ENCODE assay signal across 8 mouse cellular contexts in the genomic region with DNA sequence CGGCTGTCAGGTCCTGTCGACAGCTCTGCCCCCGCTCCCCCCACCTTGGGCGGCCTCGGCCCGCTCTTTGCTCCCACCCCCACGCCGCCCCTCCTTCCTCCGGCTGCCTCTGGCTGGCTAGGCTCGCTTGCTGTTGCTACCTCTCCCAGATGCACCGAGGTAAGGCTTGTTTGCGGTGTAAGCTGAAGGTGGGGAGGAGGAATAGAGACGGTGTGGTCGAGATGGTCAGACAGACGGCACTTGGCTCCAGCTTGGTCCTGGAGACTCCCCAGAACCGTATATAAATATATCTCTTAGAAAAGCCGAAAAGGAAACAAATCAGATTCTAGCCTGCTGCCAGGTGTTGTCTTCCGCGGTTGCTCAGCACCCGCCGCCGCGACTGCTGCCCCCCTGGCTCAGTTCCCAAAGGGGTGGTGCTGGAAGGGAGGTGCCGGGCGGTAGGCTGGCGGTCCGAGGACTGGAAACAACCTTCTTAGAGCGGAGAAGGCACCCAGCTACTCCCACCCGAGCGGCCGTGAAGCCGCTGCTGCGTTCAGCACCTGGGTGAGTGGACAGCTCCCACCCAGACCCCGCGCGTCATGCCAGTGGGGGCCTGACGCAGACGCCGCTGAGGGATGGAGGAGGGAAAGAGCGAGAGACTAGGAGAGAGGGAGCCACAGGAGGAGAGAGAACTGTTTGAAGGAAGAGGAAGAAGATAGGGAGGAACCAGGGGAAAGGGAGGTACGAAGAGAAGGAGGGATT. TPM values are rescaled to one million over a fixed set of nuclear protein-coding genes. Genes with fewer than 3 reads are reported as not detected.
DNase-seq lines count a peak whose midpoint lies in the region; TF ChIP-seq lines count a peak whose summit lies in the region.

A gene (minus strand): TSS at position 320 of the 741 bp plus-strand sequence.

- no peaks in the 10 kb centered on the region for H3K36me3 ChIP-seq in forebrain, embryonic 10.5 days (replicated peaks)

- peak; percentile 38 for DNase-seq in B cell, adult 2 months
- DNase-seq in adrenal gland, postnatal 4 days (ENCODE audit: low spot score in 2 of 2) = peak; percentile 47 to 51
- DNase-seq in forebrain, embryonic 10.5 days (ENCODE audit: extremely low spot score, low spot score) = peak; percentile 76
- DNase-seq in heart, postnatal 4 days = peak; percentile 90
- DNase-seq in layer of hippocampus, adult 2 months (ENCODE audit: low spot score in 2 of 2) = peak; percentile 74 to 80
- DNase-seq in lung, adult 2 months = peak; percentile 43
- peak; percentile 55 for DNase-seq in ovary, adult 18-20 months (ENCODE audit: low spot score)
- DNase-seq in urinary bladder, adult 18-20 months (ENCODE audit: low spot score in 2 of 2) = peak; percentile 2 to 39

- WGBS in forebrain, embryonic 10.5 days = 1% methylated on average over 41 of the region's 41 CpGs
- WGBS in lung, adult 2 months = under 1% methylated on average over 40 of the region's 41 CpGs

- H3K9me3 ChIP-seq in forebrain, embryonic 10.5 days = no peaks in the 10 kb centered on the region

- H3K4me3 ChIP-seq in forebrain, embryonic 10.5 days = peak within 1 kb of the TSS; percentile 52
- H3K4me3 ChIP-seq in layer of hippocampus, adult 2 months = peak within 1 kb of the TSS; percentile 79
- peak within 1 kb of the TSS; percentile 24 for H3K4me3 ChIP-seq in lung, adult 2 months (replicated peaks; ENCODE audit: extremely low read depth, low read depth, low read length)

- no peak for TF ChIP-seq CTCF in layer of hippocampus, adult 2 months (conservative IDR thresholded peaks at IDR 0.05)
- TF ChIP-seq CTCF in lung, adult 2 months (IDR thresholded peaks at IDR 0.05; ENCODE audit: insufficient read depth, low read length) = no peak

- peaks cover 19% of the 10 kb centered on the region for H3K4me1 ChIP-seq in forebrain, embryonic 10.5 days
- H3K4me1 ChIP-seq in lung, adult 2 months (ENCODE audit: control insufficient read depth, insufficient read depth, low read length) = no peaks in the 10 kb centered on the region

- no peak within 1 kb of the TSS for H3K27ac ChIP-seq in forebrain, embryonic 10.5 days
- H3K27ac ChIP-seq in layer of hippocampus, adult 2 months = peak within 1 kb of the TSS; percentile 95

- peaks cover 51% of the 10 kb centered on the region for H3K27me3 ChIP-seq in forebrain, embryonic 10.5 days (ENCODE audit: poor library complexity, severe bottlenecking)

- no peak for TF ChIP-seq POLR2A in lung, adult 2 months (IDR thresholded peaks at IDR 0.05; ENCODE audit: borderline replicate concordance, extremely low read depth, low read depth, low read length)

RNA-seq across cellular contexts. Expression of the gene that starts here (rescaled TPM):
- total RNA-seq in adrenal gland, postnatal 4 days (2021) = 1 to 10 TPM; 2.3 to 3.5 TPM
- polyA plus RNA-seq in forebrain, embryonic 10.5 days (2016; fragmentation: Nextera tagmentation; extraction: Ambion mirVana) = not detected in 2 replicates
- total RNA-seq in heart, postnatal 4 days (2021) = not detected
- total RNA-seq in layer of hippocampus, adult 2 months (2021) = 10 to 100 TPM; 17.6 to 19.7 TPM
- 1.1 and 1.4 TPM in 2 replicates for polyA plus RNA-seq in lung, adult 2 months (2012; rRNA removed)

Comparison
In these comparisons a context has a peak if more than half of its experiments do, and no peak if none do; other contexts are left out.
1. RNA of the gene that starts here (total RNA-seq): 17.6 to 19.7 TPM in layer of hippocampus, adult 2 months; 2.3 to 3.5 TPM in adrenal gland, postnatal 4 days and not detected in heart, postnatal 4 days; every median in the first group is over 4 times any median in the second.
2. Peak in DNase-seq and H3K4me3 ChIP-seq in forebrain, embryonic 10.5 days; RNA of the gene not detected or under 1 TPM.
3. Peak in DNase-seq in heart, postnatal 4 days; RNA of the gene not detected or under 1 TPM.
4. DNase-seq: peak in every context shown above with its lines; median percentile 90 in heart, postnatal 4 days; 77 in layer of hippocampus, adult 2 months; 76 in forebrain, embryonic 10.5 days; 55 in ovary, adult 18-20 months; 49 in adrenal gland, postnatal 4 days; 43 in lung, adult 2 months; 38 in B cell, adult 2 months; 20 in urinary bladder, adult 18-20 months.
5. H3K4me3 ChIP-seq: peak in every context shown above with its lines; median percentile 79 in layer of hippocampus, adult 2 months; 52 in forebrain, embryonic 10.5 days; 24 in lung, adult 2 months.